Mouse (Mus musculus): ENCODE data around the gene Zfpl1. TPM values are rescaled to one million over a fixed set of nuclear protein-coding genes. Genes with fewer than 3 reads are reported as not detected.

Gene Zfpl1
- polyA plus RNA-seq, 1 experiment from 2014 or later, result 71.7 TPM

GRCm38 (mm10) chr19:6062418-6062817 lies 22.3 kb downstream of the Zfpl1 start:
- H3K36me3 ChIP-seq (ENCODE audit: insufficient read depth, low read length), result no peaks in the 10 kb centered on the region; the same call in 1 of the 2 replicates
- no peaks in the 10 kb centered on the region for H3K9me3 ChIP-seq (replicated peaks; ENCODE audit: low read length)
- H3K9ac ChIP-seq (ENCODE audit: low read depth, low read length), result peak overlapping the region; percentile 86
- 45% methylated on average over 5 of the region's 5 CpGs for WGBS
- DNase-seq (ENCODE audit: low spot score) (no peak), ATAC-seq (replicated peaks; ENCODE audit: low FRiP score, low read depth) (no peak)
- H3K4me2 ChIP-seq (ENCODE audit: low read length), result peak overlapping the region; percentile 100
- TF ChIP-seq CTCF (IDR thresholded peaks at IDR 0.05; ENCODE audit: low read depth), result no peak
- H3K4me3 ChIP-seq (replicated peaks; ENCODE audit: low read depth, low read length), result peak overlapping the region; percentile 94
- H3K27ac ChIP-seq, result peak overlapping the region; percentile 98
- H3K4me1 ChIP-seq (replicated peaks; ENCODE audit: insufficient read depth, low read length), result peaks cover 20% of the 10 kb centered on the region
- H3K27me3 ChIP-seq (ENCODE audit: insufficient read depth, low read length), result no peaks in the 10 kb centered on the region

- Histone ChIP-seq H3K36me3 (ENCODE audit: insufficient read depth, low read length) (no peaks in the 10 kb centered on the region; the same call in 1 of the 2 replicates), H3K9me3 (replicated peaks; ENCODE audit: low read length) (no peaks in the 10 kb centered on the region), H3K27me3 (ENCODE audit: insufficient read depth, low read length) (no peaks in the 10 kb centered on the region), H3K27ac (peak overlapping the region; percentile 98), H3K4me1 (replicated peaks; ENCODE audit: insufficient read depth, low read length) (peaks cover 18% of the 10 kb centered on the region), H3K9ac (ENCODE audit: low read depth, low read length) (peak overlapping the region; percentile 86), H3K4me2 (ENCODE audit: low read length) (peak overlapping the region; percentile 100), H3K4me3 (replicated peaks; ENCODE audit: low read depth, low read length) (peak overlapping the region; percentile 94)
- no peak for TF ChIP-seq CTCF (IDR thresholded peaks at IDR 0.05; ENCODE audit: low read depth)
- ATAC-seq (replicated peaks; ENCODE audit: low FRiP score, low read depth) (peak; percentile 18; the same call in 1 of the 2 replicates), DNase-seq (ENCODE audit: low spot score) (peak; percentile 58)
- WGBS, result under 1% methylated on average over 44 of the region's 44 CpGs
Measured at GRCm38 (mm10) chr19:6061641-6062302, 23.0 kb downstream of the Zfpl1 start.

- Histone ChIP-seq H3K36me3 (ENCODE audit: insufficient read depth, low read length) (no peaks in the 10 kb centered on the region; the same call in 1 of the 2 replicates), H3K27me3 (ENCODE audit: insufficient read depth, low read length) (no peaks in the 10 kb centered on the region), H3K9ac (ENCODE audit: low read depth, low read length) (peak within 1 kb of the TSS; percentile 86), H3K4me2 (ENCODE audit: low read length) (peak within 1 kb of the TSS; percentile 100), H3K4me3 (replicated peaks; ENCODE audit: low read depth, low read length) (peak within 1 kb of the TSS; percentile 94), H3K27ac (peak within 1 kb of the TSS; percentile 98), H3K4me1 (replicated peaks; ENCODE audit: insufficient read depth, low read length) (peaks cover 17% of the 10 kb centered on the region), H3K9me3 (replicated peaks; ENCODE audit: low read length) (no peaks in the 10 kb centered on the region)
- ATAC-seq (replicated peaks; ENCODE audit: low FRiP score, low read depth) (peak; percentile 58), DNase-seq (ENCODE audit: low spot score) (peak; percentile 98)
- WGBS, result under 1% methylated on average over 57 of the region's 58 CpGs
- TF ChIP-seq CTCF (IDR thresholded peaks at IDR 0.05; ENCODE audit: low read depth), result no peak
Measured at GRCm38 (mm10) chr19:6061021-6061533, 23.7 kb downstream of the Zfpl1 start, which contains the start of gene Znhit2. Gene Znhit2 (plus strand): TSS chr19:6061192.

GRCm38 (mm10) chr19:6058966-6059365 lies 25.8 kb downstream of the Zfpl1 start:
- Histone ChIP-seq H3K4me1 (replicated peaks; ENCODE audit: insufficient read depth, low read length) (peaks cover 17% of the 10 kb centered on the region), H3K9me3 (replicated peaks; ENCODE audit: low read length) (no peaks in the 10 kb centered on the region), H3K27me3 (ENCODE audit: insufficient read depth, low read length) (no peaks in the 10 kb centered on the region), H3K36me3 (ENCODE audit: insufficient read depth, low read length) (peaks cover 13% of the 10 kb centered on the region), H3K4me2 (ENCODE audit: low read length) (peak overlapping the region; percentile 81), H3K9ac (ENCODE audit: low read depth, low read length) (peak overlapping the region; percentile 92; the same call in 1 of the 2 replicates), H3K27ac (peak overlapping the region; percentile 55), H3K4me3 (replicated peaks; ENCODE audit: low read depth, low read length) (peak overlapping the region; percentile 92)
- DNase-seq (ENCODE audit: low spot score) (no peak), ATAC-seq (replicated peaks; ENCODE audit: low FRiP score, low read depth) (no peak)
- TF ChIP-seq CTCF (IDR thresholded peaks at IDR 0.05; ENCODE audit: low read depth), result no peak
- 79% methylated on average over 5 of the region's 5 CpGs for WGBS

GRCm38 (mm10) chr19:6058513-6058912 lies 26.2 kb downstream of the Zfpl1 start:
- H3K9me3 ChIP-seq (replicated peaks; ENCODE audit: low read length), result no peaks in the 10 kb centered on the region
- peaks cover 17% of the 10 kb centered on the region for H3K36me3 ChIP-seq (ENCODE audit: insufficient read depth, low read length)
- no peak for TF ChIP-seq CTCF (IDR thresholded peaks at IDR 0.05; ENCODE audit: low read depth)
- DNase-seq (ENCODE audit: low spot score), result no peak
- ATAC-seq (replicated peaks; ENCODE audit: low FRiP score, low read depth), result no peak
- peak overlapping the region; percentile 55 for H3K27ac ChIP-seq
- H3K9ac ChIP-seq (ENCODE audit: low read depth, low read length), result peak overlapping the region; percentile 92
- WGBS, result 37% methylated on average over 5 of the region's 5 CpGs
- H3K4me2 ChIP-seq (ENCODE audit: low read length), result peak overlapping the region; percentile 81
- H3K4me3 ChIP-seq (replicated peaks; ENCODE audit: low read depth, low read length), result peak overlapping the region; percentile 92
- H3K4me1 ChIP-seq (replicated peaks; ENCODE audit: insufficient read depth, low read length), result peaks cover 17% of the 10 kb centered on the region
- no peaks in the 10 kb centered on the region for H3K27me3 ChIP-seq (ENCODE audit: insufficient read depth, low read length)

GRCm38 (mm10) chr19:6057313-6058096 lies 27.3 kb downstream of the Zfpl1 start, which contains the start of the genes Mrpl49 and Fau:
Gene Mrpl49 (minus strand): TSS chr19:6057785.
Gene Fau (plus strand): TSS chr19:6057844.
- Histone ChIP-seq H3K4me1 (replicated peaks; ENCODE audit: insufficient read depth, low read length) (peaks cover 15% of the 10 kb centered on the region), H3K27me3 (ENCODE audit: insufficient read depth, low read length) (no peaks in the 10 kb centered on the region), H3K9me3 (replicated peaks; ENCODE audit: low read length) (no peaks in the 10 kb centered on the region), H3K9ac (ENCODE audit: low read depth, low read length) (peak within 1 kb of the TSS; percentile 92), H3K27ac (peak within 1 kb of the TSS; percentile 55), H3K36me3 (ENCODE audit: insufficient read depth, low read length) (peaks cover 26% of the 10 kb centered on the region), H3K4me2 (ENCODE audit: low read length) (peak within 1 kb of the TSS; percentile 81), H3K4me3 (replicated peaks; ENCODE audit: low read depth, low read length) (peak within 1 kb of the TSS; percentile 92)
- ATAC-seq (replicated peaks; ENCODE audit: low FRiP score, low read depth) (peak; percentile 86), DNase-seq (ENCODE audit: low spot score) (peak; percentile 98)
- WGBS, result under 1% methylated on average over 63 of the region's 63 CpGs
- no peak; the same call in 1 of the 2 replicates for TF ChIP-seq CTCF (IDR thresholded peaks at IDR 0.05; ENCODE audit: low read depth)

Data from kidney, postnatal 0 days (tissue).